Mouse (Mus musculus) urinary bladder, adult 18-20 months (tissue): ENCODE data around the gene Trpv6.

Experiments used
- DNase-seq, 2 experiments: peaks; one replicate each; pipeline ENCODE4 v3.0.0; 2022; ENCODE audit warnings: low spot score in 2 of 2, mixed read lengths in 2 of 2

Gene Trpv6

GRCm38 (mm10) chr6:41636178-41636577, at the start of gene Trpv6:
TSS of gene Trpv6 (minus strand) at chr6:41636405.
- DNase-seq, result peak in 1 of 2 experiments; percentile 9

GRCm38 (mm10) chr6:41685596-41685995, 49.4 kb upstream of the Trpv6 start:
- DNase-seq, result no peak

GRCm38 (mm10) chr6:41684911-41685310, 48.7 kb upstream of the Trpv6 start:
- no peak for DNase-seq

GRCm38 (mm10) chr6:41684131-41684530, 47.9 kb upstream of the Trpv6 start, which contains the start of gene Llcfc1:
TSS of gene Llcfc1 (plus strand) at chr6:41684431.
- no peak for DNase-seq

DNA sequence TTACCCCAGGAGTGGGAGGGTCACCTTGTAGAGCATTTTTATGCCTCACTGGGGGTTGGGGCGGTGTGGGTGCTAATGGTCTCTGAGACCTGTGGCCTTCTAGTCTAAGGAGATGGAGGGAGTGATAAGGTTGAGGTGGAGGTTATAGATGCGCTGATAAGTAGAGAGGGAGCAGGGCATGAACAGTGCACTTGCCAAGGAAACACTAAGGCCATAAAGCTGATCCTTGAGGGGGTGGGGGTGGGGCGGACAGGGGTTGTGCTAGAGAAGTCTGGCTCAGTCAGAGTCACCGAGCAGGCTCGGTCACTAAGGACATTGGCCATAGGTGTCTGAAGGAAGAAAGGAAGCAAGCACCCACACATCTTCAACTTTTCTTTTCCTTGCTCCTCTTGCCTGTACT, 45.5 kb upstream of the Trpv6 start:
- DNase-seq, result no peak

DNA sequence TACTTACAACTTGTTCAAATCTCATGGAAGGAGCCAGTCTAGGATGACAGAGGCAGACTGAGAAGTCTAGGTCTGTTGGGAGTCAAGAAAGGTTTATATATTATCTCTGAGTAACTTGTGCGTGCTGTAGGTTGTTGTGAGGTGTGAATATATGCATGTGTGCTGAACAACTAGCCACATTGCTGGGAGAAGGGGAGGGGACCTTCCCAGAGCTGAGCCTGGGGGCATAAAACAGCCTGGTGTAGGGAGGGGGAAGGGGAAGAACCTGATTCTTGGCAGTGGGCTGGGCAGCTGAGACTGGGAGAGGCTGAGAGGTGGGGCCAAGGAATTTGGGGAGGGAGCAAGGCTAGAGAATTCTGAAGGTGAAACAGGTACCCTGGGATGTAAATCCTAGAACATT, 44.5 kb upstream of the Trpv6 start, which contains the start of gene Trpv5:
Gene Trpv5, minus strand, starts transcription at position 101 of the 400 bp plus-strand sequence.
- no peak for DNase-seq

GRCm38 (mm10) chr6:41676530-41676929, 40.3 kb upstream of the Trpv6 start:
- no peak for DNase-seq

DNA sequence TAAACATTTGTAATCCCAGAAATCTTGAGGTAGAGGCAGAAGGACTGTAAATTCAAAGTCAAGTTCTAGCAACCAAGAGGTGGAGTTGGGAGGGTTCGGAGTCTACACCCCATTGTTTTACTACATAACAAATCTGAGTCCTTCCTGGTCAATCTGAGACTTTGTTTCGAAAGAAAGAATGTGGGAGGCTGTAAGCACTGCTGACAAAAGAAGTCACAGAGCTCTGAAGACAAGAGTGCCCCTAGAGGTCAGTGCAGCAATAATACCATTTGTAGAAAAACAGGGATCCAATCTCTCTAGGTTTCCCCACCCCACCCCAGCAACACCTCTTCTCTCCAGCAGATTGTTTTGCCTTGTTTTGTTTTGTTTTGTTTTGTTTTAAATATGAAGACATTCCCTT, 26.1 kb upstream of the Trpv6 start:
- no peak for DNase-seq

DNA sequence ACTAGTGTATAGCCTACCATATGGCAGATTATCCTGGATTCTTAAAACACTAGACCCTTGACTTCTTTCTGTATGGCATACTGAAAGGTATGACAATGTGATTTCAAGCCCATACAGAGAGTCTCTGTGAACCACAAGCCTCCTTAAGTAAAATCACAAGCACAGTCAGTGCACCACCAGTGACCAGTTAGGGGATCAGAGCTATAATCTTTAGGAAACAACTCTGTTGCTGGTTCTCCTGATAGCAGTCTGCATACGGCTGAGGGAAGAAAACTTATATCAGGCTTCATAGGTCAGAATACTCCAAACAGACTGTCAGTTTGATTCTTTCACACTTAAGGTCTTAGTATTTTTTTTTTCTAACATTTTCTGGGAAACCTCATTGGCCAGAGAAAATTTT, 22.3 kb upstream of the Trpv6 start:
- DNase-seq, result no peak

GRCm38 (mm10) chr6:41654648-41655047, 18.4 kb upstream of the Trpv6 start:
- DNase-seq, result no peak

- no peak for DNase-seq
These were observed 17.0 kb upstream of the Trpv6 start for GRCm38 (mm10) chr6:41653173-41653572.

DNA sequence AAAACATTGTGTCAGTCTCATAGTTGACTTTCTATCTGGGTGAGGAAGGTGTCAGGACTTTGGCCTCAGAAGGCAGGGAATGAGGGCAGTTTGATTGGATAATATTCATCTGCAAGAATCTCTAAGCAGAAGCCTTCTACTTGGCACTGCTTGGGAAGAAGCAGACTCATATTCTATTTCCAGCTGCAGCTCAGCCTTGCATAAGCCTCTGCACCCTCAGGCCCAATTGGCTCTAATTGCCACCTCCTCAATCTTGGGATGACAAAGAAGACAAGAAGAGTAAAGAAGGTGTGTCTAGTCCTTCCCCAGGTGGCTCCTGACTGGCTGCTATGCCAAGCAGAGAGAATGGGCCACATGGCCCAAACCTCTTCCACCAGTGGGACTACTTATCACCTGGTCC, 10.5 kb upstream of the Trpv6 start:
- no peak for DNase-seq

DNA sequence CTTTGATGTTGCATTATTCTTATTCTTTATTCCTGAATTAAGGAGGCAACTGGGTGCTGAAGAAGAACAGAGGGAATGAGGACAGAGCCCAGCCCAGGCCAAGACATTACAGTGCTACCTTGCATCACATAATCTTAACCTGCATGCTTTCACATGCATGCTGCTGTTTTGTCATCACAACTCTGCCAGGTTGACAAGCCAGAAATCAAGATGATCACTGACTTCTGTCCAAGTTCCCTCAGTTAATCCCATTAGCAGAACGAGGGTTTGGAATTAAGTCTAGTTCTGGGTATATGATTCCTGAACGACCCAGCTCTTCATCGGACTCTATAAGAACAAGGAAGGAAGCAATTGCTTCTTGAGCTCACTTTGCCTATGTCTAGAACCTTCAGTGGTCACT, 10.0 kb upstream of the Trpv6 start:
- DNase-seq, result no peak

- no peak for DNase-seq
These were observed 7.0 kb upstream of the Trpv6 start for GRCm38 (mm10) chr6:41643227-41643626.

GRCm38 (mm10) chr6:41642765-41643164, 6.6 kb upstream of the Trpv6 start:
- no peak for DNase-seq

DNA sequence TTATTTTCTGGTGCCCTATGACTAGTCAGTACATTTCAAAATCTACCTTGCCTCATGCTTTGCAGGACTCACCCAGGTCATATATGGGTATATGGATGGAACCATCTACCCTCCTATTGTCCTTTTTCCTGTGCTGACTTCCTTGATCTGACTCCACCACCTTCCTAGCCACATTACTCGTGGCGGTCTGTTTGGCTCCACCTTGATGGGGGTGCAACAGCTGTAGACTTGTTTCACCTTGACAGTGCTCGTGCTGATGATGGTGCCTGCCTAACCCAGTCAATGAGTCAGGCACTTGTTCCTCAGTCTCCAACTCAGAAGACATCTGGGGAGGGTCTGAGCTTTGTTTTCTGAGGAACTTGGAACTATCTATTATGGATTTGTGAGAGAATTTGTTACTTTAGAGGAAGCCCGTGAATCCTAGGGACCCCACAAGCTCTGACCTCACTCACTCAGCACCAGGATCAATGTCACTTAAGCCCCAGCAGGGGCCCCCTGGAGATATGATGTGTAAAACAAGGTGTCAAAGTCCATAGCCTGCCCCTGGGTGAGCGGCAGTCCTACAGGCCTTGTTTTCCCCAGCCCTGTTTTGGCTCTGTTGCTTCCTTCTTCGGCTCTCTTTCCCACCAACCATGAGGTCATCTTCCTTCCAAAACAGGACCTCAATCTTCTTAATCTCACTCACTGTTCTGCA, 5.1 kb upstream of the Trpv6 start:
- no peak for DNase-seq

DNA sequence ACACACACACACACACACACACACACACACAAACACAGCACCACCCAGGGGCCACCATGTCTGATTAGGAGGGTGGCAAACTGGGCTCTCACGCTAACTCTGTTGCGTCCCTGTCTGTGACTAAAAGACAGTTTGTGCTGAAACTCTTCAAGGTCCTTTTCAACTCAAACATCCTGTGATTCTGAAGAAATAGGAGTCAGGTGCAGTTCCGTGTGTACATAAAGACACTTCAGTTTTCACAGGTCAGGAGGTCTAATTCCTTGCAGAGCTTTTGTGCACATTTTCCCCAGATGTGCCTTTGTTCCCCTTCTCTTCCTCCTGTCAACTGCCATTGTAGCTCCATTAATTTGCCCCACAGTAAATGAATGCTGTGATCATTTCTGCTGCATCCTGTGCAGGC, 4.2 kb upstream of the Trpv6 start:
- no peak for DNase-seq

DNA sequence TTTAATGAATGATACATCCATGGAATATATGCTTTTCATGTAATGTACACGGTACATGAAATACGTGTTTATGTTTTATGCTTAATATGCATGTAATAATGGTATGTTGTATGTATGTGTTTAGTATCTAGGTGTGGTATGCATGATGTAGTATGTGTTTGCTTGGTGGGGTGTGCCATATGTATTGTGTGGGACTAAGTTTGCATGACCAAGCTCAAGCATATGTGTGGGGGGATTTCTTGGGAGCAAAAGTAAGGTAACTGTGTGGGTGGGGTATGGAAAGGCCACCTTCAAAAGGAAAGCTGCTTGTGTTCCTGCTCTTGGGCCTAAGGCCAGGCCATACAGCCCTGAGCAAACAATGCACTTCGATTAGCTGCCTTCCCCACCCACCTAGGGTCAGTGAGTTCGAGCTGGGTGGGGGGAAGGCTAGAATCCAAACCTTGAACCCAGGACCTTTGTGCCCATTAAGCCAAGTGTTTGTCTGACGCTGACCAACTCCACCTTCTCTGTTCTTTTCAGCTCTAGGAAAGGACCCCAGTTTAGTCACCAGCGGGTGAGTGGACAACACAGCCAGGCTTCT, 1.8 kb upstream of the Trpv6 start:
- DNase-seq, result no peak

GRCm38 (mm10) chr6:41637393-41637792, 1.2 kb upstream of the Trpv6 start:
- no peak for DNase-seq

DNA sequence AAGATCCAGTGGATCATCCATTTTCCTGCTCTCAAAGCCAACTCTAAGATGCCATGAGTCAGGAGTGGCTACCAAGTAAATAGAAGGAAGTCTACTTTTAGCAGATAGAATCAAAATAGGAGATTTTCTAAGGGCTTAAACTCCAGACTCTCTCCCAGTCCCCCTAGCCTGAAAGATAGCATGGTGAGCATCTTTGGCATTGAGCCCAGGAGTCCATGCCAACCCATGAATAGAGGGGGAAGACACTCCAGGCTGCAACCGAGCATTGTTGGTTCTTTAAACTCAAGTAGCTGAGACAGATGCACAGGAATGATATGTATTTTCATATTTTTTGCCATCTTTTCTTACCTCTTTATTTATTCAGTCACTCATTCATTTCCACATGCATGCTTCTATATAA, 994 bp downstream of the Trpv6 start:
- no peak for DNase-seq

DNA sequence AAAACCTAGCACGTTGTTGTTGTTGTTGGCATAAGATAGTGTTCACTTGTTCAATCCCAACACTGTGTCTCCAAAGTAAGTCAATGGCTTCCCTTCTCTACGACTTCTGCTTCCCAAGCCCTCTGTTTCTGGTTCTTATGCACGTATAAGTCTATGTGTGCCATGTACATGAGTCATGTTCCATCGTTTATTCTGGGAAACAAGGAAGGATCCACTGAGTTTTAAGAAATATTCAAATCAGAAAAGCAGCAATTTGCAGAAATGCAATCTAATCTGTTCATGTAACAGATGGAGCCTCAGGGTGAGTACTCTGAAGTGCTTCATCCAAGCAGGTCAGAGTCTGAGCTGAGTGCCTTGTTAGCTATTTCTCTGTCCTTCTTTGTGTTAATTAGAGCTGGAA, 4.7 kb downstream of the Trpv6 start:
- DNase-seq, result no peak

DNA sequence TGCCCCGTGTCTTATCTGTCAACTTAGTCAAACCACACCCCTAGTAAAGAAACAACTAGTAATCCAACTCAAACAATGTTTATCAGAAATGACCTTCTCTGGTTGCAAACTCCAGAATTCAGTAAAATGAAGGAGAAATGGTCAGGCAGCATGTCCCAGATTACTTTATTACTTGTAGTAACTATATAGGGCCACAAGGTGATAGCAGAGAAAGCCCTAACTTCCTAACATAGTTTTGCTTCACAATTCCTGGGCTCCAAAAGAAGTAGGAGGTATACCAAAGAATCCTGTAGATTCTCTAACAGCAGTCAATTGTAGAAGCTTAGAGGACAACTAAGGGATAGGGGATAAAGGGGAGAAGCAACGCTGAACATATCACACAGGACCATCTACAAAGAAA, 5.4 kb downstream of the Trpv6 start:
- no peak for DNase-seq

GRCm38 (mm10) chr6:41628180-41628579, 8.0 kb downstream of the Trpv6 start:
- DNase-seq, result no peak

DNA sequence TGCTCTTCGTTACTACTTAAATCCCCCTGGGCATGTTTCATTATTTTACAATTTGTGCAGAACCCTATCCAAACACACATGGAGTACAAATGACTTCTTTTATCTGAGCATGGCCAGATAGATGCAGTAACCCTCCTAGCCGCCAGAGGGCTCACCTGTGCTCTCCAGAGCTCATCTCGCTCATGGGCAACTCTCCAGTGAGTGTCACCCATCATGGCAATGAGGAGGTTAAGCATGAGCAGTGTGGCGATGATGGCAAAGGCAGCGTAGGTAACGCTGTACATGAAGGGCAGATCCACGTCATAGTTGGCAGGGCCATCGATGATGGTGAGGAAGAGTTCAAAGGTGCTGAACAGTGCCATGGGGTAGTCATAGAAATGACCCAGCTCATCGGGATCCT, 13.5 kb downstream of the Trpv6 start:
- no peak for DNase-seq
